ENCODE assay signal across 17 mouse cellular contexts in genomic region chr1:121745181-121745580, GRCm38 (mm10).
"Had no signal": no experiment of that assay in that cellular context is flagged by ENCODE, and none has a peak within 500 bp of the region (broad histone marks: within the 10 kb centered on the region; RNA-seq: fewer than 3 reads in every experiment).

No protein-coding gene starts in this region.

- H3K36me3 ChIP-seq: lung, embryonic 15.5 days; midbrain, embryonic 13.5 days; midbrain, embryonic 15.5 days; neural tube, embryonic 12.5 days; stomach, embryonic 15.5 days had no signal

- H3K27ac ChIP-seq: lung, embryonic 15.5 days; macrophage; midbrain, embryonic 13.5 days; midbrain, embryonic 15.5 days; neural tube, embryonic 12.5 days; stomach, embryonic 15.5 days; stomach, postnatal 0 days had no signal

- DNase-seq: lung, adult 2 months; lung, postnatal 14 days; lung, postnatal 36 days; right cerebral cortex, postnatal 14 days; thymus, adult 2 months; thymus, postnatal 25 days; thymus, postnatal 4 days had no signal

- H3K4me1 ChIP-seq: lung, embryonic 15.5 days; megakaryocyte, embryonic 14.5 days; midbrain, embryonic 13.5 days; midbrain, embryonic 15.5 days; neural tube, embryonic 12.5 days; stomach, embryonic 15.5 days had no signal

- H3K27me3 ChIP-seq: lung, embryonic 15.5 days; megakaryocyte, embryonic 14.5 days; midbrain, embryonic 13.5 days; midbrain, embryonic 15.5 days; neural tube, embryonic 12.5 days; stomach, embryonic 15.5 days had no signal

- H3K4me2 ChIP-seq: lung, embryonic 15.5 days; midbrain, embryonic 11.5 days; midbrain, embryonic 13.5 days; midbrain, embryonic 15.5 days; neural tube, embryonic 12.5 days; stomach, embryonic 15.5 days had no signal

- ATAC-seq: lung, postnatal 0 days; midbrain, embryonic 13.5 days; midbrain, embryonic 15.5 days had no signal

- H3K9me3 ChIP-seq: lung, embryonic 15.5 days; midbrain, embryonic 13.5 days; midbrain, embryonic 15.5 days; neural tube, embryonic 12.5 days; stomach, embryonic 15.5 days had no signal

- H3K9ac ChIP-seq: lung, embryonic 15.5 days; midbrain, embryonic 13.5 days; midbrain, embryonic 15.5 days; neural tube, embryonic 12.5 days; stomach, embryonic 15.5 days had no signal

- H3K4me3 ChIP-seq: lung, embryonic 15.5 days; megakaryocyte, embryonic 14.5 days; midbrain, embryonic 13.5 days; midbrain, embryonic 15.5 days; neural tube, embryonic 12.5 days; stomach, embryonic 15.5 days had no signal
